Mouse (Mus musculus) urinary bladder, postnatal 14 days (tissue): ENCODE data around the gene Card6.
A peak's percentile ranks its signal among the peaks of the same experiment; 100 is the strongest.

Source experiments
- DNase-seq: peaks from one replicate; pipeline ENCODE4 v3.0.0; 2021; ENCODE audit warnings: low spot score

Card6 gene

DNA sequence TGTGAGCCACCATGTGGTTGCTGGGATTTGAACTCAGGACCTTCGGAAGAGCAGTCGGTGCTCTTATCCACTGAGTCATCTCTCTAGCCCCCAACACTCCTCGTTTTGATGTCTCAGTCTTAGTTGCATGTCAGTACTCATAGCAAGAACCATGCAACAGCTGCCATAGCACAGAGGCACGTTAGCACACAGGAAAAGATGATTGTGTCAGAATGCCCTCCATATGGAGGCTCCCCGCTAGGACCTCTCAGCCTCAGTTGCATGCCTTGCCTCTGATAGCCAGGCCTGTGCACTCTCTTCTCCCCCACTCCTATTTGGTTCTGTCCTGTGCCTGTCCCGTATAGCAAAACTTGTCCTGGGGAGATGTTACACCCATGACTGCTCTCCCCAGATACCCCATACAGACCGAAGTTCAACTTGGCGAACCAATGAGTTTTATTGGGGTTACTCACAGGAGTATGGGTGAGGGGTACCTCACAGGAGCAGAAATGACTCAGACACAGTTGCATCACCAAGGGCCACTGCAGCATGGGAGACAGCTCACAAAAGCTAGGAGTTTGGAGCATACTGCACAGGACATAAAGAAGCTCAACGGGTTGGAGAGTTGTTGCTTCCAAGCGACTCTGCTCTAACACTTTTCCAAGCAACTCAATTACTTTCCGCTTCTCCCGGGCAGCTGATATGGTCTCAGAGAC, 20.9 kb upstream of the Card6 start:
- no peak for DNase-seq

DNA sequence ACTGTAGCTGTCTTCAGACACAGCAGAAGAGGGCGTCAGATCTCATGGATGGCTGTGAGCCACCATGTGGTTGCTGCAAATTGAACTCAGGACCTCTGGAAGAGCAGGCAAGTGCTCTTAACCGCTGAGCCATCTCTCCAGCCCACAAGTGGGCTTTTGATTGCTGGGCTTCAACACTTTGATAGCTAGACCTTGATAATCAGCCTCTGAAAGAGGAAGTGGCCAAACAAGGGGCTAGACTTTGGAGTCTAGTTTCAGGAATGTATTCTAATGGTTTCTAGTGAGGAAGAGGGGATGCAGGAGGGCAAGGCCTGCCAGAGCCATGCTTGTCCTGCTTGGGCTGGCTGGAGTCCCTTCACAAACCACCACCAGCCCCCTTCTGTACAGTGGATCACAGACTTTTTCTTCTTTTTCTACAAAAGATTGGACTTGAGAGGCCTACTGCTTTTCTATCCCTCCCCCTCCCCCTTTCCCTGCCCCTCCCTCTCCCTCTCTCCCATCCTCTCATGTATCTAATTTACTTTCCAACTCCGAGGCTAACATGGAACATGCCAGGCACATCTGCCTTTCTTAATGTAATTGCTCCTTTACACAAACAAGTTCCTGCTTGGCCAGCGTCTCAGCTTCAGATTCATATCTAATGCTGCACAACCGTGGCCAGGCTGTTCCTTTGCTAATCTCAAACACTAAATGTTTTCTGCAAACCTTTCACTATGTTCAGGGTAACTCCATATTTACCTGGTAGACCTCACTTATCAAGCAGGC, 20.0 kb upstream of the Card6 start:
- peak; percentile 48 for DNase-seq

DNA sequence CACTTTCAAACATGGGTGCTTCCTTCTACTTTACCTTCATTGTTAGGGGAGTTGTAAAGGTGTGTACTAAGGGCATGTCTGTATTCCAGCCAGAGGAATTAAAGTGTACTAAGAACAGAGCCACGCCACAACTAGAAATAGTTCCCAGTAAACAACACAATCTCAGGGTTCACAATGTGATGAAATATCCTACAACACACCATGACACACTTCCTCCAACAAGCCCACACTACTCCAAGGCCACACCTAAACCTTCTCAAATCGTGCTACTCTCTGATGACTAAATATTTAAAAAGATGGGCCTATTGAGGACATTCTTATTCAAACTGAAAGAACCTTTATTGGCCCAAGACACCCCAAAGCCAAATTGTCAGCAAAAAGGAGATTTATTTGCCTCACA, 19.1 kb upstream of the Card6 start:
- no peak for DNase-seq

DNA sequence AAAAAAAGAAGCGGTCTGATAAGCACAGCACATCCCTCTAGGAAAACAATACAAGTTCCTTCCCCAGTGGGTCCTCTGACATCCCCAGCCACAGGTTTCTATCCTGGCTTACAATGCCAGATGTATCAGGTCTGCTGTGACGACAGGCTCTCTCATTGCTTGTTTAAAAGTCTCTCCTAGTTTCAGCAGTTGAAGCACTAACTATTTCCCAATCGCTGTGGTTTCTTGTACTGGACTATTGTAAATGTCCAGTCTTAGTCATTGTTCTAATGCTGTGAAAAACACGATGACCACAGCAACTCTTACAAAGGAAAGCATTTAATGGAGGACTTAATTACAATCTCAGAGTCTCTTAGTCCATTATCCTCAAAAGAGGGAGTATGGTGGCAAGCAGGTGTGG, 18.1 kb upstream of the Card6 start:
- no peak for DNase-seq

DNA sequence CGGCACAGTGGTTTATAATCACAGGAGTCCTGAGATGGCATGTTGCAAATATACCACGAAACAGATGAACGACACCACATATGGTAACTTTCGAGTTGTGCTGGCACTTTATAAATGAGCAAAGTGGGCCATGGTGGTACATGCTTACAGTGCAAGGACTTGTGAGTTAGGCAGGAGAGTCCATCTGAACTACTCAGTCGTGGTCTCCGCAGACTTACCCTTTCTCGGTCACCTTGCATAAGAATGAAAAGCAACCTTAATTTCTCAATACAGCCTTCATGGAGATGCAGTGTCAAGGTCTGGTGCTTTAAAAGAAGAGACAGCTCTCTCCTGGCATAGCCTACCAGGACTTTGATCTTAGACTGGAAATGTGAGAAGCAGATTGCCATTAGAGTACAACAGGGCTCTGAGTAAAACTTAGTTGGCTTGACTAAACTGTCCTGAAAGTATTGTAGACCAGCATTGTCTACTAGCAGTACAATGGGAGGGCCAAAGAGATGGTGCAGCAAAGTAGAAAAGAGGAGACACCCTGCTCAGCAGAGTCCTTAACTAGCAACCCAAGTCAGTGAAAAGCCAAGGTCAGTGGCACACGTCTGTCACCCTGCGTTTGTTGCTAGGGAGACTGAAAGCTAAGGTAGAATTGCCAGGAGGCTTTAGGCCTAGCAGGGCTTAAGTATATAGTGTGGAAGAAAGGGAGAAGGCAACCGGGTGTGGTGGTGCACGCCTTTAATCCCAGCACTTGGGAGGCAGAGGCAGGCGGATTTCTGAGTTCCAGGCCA, 13.4 kb upstream of the Card6 start:
- DNase-seq: no peak

DNA sequence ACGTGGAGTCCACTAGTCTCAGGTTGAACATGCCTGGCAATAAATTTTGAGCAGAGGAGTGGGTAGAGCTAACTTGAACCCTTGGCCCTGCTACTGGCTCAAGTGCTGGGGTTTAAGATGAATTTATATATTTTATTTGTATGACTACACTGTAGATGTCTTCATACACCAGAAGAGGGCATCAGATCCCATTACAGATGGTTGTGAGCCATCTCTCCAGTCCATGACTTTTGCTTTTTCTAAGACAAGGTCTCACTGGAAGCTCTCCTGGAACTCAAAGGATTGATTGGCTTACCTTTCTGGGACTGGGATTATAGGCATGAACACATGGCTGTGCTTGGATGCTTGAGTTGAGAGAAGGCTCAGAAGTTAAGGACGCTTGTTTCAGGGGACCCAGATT, 11.4 kb upstream of the Card6 start:
- DNase-seq: no peak

DNA sequence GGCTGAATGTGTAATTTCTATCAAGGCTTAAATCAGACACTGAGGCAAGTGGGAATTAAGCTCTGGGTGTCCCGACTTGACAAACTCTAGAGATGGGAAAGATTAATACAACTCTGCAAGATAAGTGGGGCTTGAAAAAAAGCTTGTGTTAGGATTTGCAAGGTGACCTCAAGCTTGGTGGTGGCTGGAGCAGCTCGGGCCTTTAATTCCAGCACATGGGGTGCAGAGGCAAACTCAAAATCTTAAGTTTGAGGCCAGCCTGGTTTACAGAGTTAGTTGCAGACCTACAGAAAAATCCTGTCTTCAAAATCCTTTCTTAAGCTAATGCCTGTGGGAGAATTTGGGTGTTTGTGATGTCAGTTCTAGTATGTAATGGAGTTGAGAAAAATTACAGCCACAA, 10.9 kb upstream of the Card6 start:
- no peak for DNase-seq

DNA sequence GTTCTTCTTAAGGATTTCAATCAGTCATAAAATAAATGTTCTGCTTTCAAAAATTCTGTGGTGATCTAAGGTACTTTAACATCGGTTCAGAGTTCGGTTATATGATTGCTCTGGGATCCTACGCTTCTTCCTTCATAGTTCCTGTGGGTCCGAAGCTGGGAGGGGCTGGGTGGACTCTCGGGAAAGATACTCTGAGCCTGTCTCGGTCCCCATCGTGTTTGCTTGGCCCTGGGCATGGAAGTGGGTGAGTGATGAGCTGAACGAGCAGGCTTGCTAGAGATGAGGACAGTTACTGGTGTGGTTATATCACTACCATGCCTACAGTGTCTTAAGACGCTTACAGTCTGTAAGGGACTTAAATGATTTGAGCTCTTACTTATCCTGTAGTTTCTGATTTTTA, 10.3 kb upstream of the Card6 start:
- DNase-seq: no peak

DNA sequence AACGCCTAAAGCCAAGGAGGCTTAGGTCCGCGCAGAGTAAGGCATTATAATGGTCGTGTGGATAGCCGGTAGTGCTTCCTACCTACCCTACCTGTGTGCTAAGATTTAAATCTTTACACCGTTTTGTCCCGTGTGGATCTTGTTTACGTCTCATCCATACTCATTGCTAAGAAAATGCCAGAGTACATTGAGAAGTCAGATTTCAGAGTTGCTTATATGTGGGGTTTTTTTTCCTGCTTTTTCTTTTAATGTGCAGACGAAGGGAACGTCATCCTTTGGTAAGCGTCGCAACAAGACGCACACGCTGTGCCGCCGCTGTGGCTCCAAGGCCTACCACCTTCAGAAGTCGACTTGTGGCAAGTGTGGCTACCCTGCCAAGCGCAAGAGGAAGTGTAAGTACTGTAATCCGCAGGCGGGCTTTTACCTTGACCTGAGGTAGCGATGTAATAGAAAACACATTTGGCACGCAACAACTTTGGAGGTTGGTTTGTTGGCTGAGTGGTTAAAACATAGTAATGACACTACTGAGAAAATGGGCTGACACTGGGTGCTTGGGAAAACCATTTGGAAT, 8.8 kb upstream of the Card6 start:
- no peak for DNase-seq

DNA sequence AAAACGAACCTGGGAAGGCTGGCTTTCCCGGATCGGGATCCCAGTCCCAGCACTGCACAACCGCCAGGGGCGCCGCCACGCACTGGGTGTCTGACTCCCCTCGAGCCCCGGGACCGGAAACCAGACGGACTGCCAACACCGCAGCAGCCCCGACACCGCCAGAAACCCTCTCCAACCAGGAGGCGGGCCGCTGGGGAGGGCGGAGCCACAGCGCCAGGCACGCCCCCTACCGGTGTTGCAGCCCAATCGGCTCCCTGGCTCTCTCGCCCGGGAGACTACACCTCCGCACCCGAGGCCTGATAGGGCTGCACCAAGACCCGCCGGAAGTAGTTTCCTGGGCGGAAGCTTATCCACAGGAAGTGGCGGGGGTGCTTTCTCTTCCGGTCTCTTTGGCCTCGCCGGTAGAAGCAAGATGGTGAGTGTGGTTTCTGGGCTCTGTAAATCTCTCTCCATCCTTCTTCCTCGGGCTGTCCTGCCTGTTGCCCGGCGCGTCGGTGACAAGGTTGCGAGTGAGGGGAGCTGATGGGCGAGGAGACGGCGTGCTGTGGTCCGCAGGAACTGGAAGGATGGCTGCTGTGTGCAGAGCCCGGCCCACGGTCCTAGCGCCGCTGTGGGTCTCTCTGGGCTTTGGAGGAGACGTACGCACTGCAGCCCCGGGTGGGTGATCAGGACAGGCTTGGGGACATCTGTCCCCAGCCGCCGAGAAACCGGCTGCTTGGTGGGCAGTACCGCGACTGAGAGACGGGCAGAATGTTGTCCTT, 8.1 kb upstream of the Card6 start, which contains the start of gene Rpl37:
Gene Rpl37 (plus strand): TSS at position 376 of the 761 bp plus-strand sequence.
- DNase-seq: peak; percentile 99

DNA sequence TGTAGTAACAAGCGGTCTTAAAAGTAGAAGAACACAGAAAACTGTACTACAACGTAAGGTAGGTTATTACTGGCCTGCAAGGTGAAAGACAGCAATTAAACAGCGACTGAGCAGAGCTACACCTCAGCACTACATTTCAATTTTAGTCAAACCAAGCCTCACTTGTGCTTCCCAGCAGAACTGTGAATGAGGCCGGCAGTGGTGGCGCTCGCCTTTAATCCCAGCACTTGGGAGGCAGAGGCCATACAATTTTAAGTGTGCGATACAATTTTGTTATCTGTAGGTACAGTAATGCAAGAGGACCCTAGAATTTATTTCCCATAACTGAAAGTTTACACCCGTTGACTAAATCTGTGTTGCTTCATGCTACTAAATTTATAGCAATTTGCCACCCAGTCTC, 6.8 kb upstream of the Card6 start:
- DNase-seq: no peak

DNA sequence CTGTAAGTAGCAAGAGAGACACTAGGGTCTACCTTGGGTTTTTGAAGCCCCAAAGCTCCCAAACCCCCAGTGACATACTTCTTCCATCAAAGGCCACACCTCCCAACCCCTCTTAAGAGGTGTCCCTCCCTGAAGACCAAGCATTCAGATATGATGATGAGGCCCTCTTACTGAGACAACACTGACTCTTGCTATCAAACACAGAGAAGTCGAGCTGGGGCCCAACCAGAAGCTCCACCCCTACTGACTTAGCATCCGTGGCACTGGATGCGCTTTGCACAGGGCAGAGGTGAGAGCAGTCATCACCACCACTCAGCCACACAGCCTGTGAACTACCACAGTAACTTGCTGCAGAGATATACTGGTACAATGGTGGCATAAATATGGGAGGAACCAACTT, 4.3 kb upstream of the Card6 start:
- DNase-seq: no peak

DNA sequence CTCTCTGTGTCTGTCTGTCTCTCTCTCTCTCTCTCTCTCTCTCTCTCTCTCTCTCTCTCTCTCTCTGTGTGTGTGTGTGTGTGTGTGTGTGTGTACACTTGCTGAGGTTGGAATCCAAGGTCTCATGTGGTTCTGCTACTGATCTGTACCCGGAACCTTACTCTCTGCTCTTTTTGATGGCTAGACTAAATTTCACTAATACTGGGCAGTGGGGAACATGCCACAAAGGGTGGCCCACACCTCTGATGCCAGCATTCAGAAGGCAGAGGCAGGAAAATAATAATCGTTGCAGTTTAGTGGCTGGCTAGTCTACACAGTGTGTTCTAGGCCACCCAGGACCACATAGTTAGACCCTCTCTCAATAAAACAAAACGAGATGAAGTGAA, 309 bp upstream of the Card6 start:
- no peak for DNase-seq

DNA sequence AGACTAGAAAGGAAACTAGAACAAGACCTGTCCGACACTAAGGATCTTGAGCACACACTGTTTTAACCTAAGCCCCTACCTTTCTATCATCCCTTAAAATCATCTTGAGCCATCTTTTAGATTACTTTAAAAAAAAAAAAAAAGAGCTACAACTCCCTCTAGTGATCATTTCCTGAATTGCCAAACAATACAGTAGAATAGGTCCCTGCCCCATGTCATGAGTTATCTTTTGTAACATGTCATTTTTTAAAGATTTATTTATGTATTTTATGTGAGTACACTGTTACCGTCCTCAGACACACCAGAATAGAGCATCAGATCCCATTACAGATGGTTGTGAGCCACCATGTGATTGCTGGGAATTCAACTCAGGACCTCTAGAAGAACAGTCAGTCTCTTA, 2.0 kb downstream of the Card6 start:
- DNase-seq: no peak

DNA sequence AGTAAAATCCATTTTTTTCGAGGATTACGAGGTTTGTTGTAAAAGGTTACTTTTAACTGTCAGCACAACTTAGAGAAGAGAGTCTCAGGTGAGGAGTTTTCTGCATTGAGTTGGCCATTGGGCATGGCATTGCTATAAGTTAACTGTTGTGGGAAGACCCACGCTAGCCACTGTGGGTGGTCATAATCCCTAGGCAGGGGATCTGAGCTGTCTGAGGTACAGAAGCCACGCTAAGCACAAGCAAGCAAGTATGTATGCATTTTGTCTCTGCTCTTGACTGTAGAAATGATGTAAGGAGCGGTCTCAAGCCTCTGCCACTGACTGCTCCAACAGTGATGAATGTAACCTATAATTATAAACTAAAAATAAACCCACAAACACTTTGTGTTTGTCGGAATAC, 2.4 kb downstream of the Card6 start:
- no peak for DNase-seq

DNA sequence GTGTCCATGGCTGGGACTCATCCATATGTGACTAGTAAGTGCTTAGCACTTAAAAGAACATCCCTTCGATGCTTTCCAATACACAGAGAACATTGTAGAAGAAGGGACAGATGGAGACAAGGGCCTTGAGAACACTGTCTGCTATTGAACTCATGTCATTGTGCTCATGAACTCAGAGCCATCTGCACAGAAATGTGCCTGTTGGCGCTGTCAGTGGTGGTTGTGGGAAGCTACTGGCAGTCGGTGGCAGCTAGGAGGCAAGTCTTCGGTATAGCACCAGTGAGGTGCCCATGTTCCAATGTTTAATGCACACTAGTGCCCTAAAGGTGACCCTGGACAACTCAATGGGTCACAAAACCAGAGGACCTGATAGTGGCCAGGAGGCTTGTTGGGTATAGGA, 6.0 kb downstream of the Card6 start:
- no peak for DNase-seq

DNA sequence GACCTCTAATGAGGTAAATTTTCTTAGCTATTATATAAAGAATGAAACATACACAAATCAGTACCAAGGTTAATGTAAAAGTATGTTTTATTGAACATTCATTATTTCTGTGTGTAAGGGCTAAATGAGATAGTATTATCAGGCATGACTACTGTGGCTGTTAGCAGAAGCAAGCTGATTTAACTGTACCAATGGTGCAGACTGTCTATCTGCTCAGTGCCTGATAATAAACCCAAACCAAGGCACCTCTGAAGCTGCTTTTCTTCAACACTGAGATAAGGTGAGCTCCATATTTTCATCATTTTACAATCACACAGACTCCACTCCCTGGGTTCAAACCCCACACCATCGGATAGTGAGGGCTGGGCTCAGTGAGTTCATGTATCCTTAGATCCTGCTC, 11.0 kb downstream of the Card6 start:
- DNase-seq: no peak

DNA sequence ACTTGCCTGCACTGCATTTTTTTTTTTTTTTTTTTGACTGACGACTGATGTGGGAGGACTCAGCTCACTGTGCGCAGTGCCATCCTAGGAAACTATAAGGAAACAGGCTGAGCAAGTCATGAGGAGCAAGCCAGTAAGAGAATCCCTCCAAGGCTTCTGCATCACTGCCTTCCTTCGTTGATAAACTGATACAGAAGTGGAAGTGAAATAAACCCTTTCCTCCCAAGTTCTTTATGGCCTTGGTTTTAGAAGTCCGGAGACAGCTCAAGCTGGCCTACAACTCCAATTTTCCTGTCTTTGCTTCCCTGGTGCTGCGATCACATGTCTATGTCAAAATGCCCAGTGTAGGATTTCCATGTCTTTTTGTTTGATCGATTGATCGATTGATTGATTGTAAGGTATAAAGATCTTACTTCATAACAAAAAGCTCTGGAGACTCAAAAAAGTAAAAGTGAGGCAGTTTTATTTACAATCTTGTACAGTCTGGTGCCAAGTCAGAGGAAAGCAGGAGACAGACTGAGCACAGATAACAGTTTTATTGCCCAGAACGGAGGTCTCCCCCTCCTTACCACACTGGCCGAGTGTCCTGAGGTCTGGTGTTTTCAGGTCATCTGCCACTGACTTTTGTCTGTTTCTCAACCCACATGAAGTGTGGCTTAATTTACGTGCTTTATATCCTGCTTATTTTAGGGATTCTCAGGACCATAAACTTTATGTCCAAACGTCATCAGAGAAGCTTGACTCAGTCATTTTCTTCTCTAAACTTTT, 12.6 kb downstream of the Card6 start:
- no peak for DNase-seq

DNA sequence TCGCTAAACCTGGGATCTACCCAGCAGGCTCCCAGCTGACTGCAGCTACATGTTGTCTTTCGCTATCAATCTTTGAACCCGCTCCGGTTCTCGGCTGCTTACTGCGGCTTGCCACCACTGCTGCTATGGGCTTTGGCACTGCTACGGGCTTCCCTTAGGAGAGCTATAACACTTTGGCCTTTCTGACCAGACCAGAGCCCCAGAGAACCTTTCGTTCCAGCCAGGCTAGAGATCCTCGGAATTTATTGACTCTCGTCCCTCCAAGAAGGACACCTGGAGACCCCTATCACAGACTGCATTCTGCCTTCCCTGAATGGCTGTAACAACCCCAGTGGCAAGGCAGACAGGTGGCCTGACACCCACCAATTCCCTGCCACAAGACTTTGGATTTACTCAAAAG, 18.2 kb downstream of the Card6 start:
- no peak for DNase-seq

DNA sequence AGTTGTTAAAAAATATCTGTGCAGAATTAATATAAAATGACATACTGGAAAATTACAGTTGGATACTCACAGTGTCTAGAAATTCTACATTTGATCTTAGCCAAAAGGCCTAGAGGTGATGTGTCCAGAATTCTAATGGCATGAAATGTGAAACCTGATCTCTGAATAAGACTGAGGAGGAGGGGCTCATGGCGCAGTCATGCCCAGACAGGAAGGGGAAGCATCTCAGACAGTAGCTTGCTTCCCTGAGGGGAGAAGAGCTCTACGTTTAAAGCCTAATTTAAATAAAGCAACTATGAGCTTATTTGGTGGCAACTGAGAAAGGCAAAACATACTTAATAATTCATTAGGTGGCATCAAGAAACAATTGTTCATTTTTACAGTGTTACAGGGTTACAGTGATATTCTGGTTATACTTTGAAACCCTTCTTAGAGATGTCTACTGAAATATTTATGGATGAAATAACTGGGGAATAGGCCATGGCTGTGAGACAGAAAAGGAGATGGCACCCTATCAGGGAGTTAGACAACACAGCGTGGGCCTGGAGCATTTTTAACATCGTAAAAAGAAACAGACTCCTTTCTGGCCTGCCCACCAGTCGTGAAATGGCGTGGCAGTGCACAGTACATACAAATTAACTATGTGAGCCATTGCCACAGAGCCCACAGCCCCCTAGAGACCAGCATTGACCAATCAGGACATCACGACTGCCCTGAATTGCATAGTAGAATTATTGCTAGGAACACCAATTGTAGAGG, 19.3 kb downstream of the Card6 start:
- no peak for DNase-seq
